Mouse (Mus musculus) spleen, postnatal 14 days (tissue): Measurements from ENCODE around the gene Sec16a.

Experiments used
- DNase-seq, 2 experiments: peaks; one replicate each; pipeline ENCODE4 v3.0.0; 2021 to 2022; ENCODE audit warnings: low spot score in 2 of 2

Sec16a gene

DNA sequence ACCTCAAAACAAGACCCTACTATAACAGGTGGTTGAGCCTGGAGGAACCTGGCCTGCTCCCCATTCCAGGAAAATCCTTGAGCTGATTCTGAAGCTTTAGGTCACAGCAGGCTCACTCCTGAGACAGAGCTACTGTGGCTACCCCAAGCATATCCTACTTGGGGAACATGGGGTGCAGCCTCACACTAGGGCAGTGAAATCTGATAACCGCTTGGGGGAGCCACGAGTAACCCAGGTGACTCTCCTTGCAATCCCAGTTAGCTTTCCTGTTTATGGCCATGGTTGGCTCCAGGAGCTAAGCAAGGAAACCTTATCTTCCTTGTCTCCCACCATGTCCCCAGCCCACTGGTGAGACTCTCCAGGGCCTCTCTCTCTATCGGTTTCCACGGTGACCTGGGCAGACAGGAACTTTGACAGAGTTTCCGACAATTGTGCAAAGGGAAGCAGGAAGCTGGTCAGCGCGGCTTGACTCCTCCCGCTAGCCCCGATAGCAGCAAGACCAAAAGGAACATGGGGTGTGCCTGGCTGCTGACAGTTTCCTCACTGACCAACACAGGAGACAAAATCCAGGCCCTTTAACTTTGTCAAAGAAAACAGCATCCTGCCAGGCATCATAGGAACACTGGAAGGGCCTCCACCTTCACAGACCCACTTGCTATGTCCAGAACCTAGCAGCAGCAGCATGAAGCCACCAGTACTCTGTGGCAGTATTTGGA lies 29.9 kb upstream of the Sec16a start:
- no peak for DNase-seq

DNA sequence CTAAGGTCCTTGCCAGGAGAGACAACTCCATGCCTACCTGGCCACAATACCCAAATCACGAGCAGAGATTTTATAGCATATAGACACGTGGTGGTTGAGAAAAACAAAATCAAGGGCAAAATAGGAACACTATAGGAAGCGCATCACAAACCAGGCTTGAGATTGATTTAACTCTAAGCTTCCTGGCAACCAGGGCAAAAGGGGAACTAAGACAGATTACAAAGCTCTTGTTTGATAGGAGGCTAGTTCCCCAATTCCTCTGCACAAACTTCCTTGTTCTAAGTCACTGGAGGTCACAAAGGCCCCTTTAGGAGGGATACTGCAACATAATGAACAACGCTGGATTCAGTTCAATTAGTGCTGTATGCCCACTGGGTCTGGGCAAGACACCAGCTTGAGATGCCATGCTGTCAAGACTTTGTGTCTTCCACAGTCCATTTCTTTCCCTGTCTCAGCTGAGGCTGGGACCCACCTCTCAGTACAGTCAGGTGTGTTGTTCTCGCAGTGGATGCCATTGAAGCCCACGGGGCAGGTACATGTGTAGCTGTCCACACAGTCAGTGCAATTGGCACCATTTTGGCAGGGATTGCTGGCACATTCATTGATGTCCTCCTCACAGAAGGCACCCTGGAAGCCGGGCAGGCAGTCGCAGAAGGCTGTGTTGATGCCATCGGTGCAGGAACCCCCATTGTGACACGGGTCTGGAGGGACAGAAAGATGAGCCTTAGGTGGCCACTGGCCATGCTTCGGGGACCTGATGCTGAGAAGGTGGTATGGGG lies 27.5 kb upstream of the Sec16a start:
- no peak for DNase-seq

DNA sequence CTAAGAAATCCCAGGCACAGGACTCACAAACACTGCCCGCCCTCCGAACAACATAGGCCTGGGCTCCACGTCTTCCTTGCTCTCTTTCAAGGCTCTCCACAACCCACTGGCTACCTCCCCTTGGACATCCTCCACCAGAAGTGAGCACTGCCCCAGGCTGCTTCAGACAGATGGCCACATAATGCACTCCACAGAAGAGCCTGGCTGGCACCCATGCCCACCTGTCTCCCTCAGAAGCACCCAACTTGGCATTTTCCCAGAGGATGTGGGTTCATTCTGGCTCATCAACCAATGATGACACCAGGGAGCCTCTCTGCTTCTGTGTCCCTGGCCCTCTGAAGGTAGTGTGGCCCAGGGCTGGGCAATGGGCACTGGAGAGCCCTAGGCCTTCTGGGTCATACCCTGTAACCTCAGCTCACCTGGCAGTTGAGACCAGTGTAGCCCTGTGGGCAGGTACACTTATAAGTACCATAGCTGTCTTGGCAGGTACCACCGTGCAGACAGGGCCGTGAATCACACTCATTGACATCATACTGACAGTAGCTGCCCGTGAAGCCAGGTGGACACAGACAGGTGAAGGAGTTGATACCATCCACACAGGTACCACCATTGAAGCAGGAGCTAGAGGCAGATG lies 26.8 kb upstream of the Sec16a start:
- DNase-seq = no peak

DNA sequence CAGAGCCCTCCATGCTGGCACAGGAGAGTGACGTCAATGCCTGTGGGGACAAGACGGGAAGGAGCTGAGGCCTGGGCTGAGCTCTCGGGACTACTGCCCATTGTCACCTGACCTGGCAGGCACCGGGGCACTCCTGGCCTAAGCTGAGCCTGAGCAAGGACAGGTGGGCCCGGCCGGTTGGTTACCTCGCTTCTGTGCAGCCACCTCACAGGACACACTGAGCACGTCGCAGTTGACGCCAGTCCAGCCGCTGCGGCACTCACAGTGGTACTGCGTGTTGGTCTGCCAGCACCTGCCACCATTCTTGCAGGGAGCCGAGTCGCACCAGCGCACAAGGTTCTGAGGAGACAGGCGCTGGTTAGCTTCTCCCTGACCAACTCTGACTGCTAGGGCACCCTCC lies 26.0 kb upstream of the Sec16a start:
- DNase-seq = no peak

DNA sequence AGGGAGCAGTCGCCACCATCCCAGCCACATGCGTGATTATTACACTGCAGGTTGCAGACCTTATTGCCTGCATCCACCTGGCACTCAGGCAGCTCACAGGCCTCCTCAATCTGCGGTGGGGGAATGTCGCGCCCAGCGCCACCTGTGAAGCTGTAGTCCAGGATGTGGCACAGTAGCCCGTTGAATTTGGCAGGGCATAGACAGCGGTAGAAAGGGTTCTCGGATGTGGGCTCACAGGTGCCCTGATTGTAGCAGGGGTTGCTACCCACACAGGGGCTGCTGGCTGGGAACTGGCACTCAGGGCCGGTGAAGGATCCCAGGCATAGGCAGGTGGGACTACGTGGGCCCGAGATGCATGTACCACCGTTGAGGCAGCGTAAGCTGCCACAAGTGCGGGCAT lies 23.4 kb upstream of the Sec16a start:
- no peak for DNase-seq

DNA sequence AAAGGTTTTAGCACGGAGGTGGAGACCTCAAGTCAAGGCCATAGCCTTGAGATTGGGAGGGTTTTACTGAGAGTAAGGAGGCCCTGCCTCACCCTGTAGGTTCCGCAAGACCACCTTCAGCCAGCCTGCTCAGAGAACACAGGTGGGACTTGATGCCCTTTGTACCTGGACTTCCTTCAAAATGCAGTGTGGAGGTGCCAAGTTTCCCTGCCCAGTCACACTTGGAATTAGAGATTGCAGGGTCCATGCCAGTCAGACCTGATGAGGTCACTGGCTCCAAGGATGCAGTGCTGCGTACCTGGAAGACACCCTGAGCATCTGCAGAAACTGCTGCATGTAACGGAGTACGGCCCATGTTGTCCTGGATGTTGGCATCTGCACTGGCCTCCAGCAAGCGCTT lies 18.4 kb upstream of the Sec16a start:
- DNase-seq = no peak

DNA sequence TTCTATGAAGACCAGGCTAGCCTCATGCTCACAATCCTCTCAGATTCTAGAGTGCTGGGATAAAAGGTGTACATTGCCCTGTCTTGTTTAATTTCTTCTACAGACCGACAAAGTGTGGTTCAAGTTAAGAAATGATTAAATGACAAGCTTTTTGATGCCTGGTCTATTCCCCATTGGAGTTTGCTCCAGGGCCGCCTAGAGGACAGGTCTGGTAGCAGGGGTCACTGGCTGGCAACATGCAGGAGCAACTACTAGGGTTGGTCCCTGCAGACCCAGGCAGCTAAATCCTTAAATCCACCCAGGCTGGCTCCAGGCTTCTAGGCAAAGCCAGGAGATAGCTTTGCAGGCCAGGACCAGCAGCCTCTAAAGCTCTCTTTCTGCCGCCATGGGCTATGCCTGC lies 18.0 kb upstream of the Sec16a start:
- DNase-seq = no peak

DNA sequence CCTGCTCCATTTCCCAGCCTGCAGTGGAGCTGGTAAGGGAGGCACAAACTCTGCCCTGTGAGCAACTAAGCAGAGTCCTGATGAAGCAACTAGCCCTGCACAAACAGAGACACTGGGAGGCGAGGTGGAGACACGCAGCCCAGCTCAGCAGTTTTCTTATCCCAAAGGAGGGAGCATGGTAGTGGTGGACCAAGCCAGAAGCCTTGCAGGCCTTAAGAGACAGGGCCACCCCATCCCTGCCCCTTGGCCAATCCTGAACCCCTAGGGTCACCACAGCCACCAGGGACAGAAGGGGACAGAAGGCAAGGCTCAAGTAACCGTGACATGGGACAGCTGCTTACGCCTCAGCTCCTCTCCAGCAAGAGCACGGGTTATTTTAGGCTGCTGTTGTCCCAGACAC lies 16.7 kb upstream of the Sec16a start:
- no peak for DNase-seq

DNA sequence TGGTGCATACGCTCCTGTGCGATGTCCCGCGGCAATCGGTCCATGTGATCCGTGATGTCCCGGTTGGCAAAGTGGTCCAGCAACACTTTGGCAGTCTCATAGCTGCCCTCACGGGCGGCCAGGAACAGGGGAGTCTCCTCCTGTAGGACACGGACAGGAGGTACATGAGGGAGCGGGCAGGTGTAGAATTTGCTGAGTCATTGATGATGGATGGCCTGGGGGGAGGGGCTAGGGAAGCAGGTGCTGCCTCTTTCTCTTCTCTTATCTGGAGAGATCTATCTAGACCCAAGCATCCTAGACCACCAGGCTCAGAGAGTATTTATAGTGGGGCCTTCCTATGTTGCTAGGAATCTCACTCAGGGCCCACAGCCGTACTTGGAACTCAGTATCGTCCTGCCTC lies 15.8 kb upstream of the Sec16a start:
- no peak for DNase-seq

DNA sequence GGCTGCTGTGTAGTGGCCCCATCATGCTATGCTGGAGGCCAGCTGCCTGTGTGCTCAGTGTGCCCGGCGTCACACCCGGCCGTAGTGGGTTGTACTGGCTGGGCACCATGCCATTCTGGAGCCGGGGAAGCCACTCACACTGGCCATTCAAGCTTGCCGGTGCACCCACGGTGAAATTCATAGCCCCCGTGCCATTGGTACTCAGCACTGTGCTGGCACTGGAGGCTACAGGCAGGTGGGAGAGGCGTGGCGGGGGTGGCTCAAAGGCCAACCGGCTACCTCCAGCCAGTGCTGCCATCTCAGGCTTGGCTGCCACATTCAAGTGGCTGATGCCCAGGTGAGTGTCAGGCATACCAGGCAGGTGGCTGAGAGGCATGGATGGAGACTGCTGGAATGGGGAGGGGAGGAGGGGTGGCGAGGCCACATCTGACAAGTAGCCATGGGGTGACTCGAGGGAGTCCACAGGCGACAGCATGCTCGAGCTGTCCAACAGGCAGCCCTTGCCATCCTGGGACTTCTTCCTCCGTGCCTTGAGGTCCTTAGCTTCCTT lies 15.2 kb upstream of the Sec16a start:
- no peak for DNase-seq

DNA sequence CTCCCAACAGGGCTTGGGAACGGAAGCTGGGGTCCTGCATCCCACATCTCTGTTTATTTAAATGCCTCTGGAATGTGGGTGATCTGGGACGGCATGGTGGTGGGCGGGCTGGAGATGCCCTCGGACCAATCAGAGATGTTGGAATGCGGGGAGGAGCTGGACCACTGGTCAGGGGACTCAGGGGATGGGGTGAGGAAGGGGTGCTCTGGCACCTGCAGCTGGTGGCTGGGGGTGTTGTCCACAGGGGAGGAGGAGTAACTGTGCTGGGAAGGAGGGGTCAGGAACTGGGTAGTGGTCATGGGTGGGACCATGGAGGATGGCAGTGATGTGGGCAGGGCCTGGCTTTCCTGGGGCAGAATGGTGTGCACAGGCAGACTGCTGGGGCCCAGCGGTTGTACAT lies 14.5 kb upstream of the Sec16a start:
- no peak for DNase-seq

DNA sequence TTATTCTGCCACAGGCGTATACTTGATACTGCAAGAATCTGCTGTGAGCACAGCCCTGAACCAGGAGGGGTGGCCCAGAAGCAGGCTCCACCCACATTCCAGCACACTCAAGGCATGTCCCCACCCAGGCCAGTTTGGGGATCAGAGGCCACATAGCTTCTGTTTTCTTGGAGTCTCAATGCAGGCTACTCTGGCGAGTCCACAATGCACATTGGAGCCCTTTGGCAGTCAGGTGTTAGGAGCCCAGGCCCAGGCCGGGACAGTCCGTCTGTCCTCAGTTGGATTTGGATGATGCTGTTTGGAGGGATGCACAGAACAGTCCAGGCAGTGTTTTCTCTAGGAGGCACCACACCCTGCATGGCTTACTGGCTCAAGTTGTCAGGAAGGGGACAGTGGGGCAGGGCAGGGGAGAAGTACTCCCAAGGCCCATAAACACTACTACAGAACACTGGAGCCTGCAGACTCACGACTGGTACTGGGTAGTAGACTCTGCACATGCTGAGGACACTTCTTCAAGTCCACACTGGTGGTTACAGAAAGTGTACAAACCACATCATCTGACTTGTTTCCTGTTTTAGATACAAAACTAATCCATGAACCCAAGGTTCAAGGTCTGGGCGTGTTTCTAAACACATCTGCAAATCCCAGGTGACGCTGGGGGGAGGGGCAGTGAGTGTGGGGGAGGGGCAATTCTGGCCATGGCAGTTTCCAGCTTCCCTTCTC lies 13.5 kb upstream of the Sec16a start:
- DNase-seq = no peak

DNA sequence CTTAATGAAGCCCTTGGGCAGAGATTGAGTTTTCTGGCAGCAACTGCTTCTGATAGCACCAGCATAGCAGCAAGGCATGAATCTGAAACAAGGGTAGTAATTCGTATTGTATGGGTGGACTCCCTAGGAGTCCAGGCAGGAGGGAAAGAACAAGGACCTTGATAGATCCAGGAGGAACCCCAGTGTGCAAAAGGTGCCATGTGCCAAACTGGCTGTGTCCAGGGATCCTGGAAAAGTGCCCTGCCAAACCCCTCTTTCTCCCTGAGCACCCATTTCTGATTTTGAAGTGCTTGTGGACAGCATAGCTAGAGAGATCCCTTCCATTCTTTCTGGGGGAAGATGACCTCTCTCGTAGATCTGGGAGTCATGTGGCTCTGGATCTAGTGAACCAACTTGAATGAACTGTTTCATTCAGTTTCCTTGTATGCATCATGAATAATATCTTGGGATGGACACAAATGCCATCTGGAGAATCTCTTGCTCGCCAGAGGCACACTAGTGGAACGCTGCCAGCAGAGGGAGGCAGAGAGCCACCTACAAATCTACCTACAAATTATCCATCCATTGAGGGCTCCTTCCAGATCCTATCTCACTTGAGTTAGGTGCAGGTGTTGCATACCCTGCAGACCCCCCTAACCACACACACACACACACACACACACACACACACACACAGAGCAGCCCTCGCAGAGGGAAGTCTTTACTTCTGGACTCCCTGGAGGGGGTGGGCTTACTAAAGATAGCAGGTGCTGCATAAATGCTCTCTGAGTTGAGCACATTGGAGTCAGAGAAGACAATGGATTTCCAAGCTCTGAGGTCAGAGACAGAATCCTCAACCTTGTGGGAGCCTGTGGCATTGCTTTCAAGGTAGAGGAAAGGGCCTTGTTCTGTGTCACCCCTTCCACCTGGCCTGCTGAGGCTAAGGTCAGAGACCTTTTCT lies 4.4 kb upstream of the Sec16a start:
- peak; percentile 41 to 61 for DNase-seq

DNA sequence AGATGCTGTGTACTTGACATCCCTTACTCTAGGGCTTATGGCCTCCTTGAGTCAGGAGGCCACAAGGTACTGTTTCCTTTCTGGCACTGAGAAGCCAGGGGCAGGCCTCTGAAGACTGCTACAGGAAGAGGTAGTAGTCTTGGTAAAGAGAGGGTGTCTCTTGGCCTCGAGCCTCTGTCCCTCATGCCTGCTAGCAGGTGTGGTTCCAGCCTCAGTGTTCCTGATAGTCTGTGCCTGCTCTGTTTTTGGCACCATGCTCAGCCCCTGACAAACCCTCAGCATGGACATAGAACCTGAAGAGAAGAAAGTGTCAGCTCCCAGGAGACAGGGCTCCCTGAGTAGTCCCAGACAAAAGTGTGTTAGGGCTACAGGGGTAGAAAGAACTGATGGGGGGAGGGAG lies 2.4 kb upstream of the Sec16a start:
- DNase-seq = no peak

DNA sequence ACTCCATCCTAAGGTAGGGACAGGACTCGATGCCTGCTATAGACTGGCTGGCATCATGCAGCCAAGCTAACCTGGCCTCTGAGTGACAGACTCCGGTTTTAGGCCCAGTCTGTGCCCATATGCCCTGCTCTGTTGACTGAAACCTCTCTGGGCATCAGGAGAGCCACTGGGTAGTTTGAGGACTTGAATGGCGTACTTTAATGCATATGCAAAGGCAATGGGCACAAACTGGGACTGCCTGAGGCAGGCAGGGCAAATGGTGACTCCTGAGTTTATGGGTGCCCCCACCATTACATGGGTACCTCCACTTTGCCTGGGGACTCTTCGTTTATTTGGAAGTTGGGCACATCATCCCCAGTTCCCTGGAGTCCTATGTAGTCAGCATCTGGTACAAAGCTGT lies 1.7 kb upstream of the Sec16a start:
- DNase-seq = no peak

DNA sequence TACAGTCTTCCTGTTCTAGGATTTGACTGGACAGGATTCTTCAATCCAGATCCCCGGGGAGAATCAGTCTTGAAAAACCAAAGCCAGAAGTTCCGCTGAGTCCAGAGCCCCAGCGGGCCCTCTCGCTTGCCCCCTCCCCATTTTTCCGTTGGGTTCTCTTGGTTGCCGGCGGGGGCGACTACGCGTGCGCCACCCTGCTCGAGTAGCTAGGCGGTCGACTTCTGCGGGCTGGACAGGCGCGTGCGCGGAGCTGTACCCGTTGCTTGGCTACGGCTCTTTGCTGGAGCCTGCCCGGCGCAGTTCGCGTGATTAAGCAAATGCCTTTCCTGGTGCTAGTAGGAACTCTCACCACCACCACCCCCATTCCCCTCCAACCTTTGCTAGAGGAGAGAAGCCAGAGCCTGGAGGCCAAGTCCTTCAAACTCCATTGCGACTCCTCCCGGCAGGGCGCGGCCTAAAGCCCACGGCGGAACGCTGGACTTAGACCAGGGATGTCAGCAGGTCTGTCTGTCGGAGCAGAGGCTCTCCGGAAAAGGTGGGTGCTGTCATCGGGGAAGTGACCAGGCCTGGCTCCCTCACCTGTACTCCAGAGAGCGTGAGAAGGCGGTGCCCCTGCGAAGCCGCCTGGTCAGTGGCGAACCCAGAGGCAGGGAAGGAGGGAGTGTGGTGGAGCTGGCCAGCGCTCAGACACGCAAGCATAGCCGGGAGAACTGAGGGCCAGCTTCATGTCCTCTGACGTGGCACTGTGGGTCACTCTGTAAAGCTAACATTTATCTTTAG lies 840 bp upstream of the Sec16a start:
- peak in 1 of 2 experiments; percentile 81 for DNase-seq

DNA sequence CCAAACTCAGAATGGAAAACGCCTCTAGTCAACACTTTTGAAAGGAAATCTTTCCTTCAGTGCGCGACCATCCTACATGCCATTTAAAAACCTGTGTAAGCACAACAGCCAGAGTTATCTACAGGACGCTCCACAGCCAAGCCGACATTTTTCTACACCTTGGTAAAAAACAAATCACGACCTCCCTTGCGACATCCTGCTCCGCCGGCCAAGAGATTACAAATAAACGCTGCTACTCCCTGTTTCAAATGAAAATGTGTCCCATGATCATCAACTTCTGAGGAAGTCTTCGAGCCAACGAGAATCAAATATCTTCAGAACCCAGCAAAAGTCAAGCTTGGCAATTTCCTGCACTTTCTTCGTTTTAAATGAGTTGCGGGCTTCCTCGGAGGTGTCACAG lies 648 bp downstream of the Sec16a start:
- DNase-seq = no peak

DNA sequence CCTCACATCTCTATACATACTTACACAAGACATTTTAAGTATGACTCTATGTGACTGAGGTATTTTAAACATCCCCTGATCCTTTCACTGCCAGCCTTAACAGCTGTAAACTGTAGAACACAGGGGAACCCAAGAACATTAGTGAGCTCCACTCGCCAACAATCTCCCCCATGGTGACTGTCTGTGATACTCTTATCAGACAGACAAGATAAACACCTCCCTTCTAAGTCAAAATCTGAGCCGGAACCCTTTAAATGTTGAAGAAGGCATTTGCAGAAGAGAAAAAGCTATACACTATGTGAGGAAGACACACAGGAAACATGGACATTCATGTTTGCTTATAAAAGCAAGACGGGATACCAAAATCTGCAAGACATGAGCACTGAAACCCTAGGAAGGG lies 1.1 kb downstream of the Sec16a start:
- DNase-seq = no peak

DNA sequence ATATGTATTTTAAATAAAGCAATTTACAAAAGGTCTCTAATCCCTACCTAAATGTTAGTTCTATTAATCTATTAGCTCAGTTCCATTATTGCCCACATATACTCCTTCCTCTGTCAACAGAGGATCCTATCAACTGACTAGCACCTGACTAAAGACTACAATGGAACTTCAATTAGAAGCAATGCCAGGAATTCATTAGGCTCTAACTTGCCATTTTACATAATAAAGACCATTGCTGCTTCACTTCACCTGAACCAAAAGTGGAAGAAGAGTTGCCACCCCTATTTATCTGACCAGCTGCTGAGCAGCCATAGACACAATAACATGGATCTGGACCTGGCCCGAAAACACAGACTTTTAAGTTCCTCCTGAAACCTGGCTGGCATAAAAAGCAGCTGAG lies 2.2 kb downstream of the Sec16a start:
- DNase-seq = no peak

DNA sequence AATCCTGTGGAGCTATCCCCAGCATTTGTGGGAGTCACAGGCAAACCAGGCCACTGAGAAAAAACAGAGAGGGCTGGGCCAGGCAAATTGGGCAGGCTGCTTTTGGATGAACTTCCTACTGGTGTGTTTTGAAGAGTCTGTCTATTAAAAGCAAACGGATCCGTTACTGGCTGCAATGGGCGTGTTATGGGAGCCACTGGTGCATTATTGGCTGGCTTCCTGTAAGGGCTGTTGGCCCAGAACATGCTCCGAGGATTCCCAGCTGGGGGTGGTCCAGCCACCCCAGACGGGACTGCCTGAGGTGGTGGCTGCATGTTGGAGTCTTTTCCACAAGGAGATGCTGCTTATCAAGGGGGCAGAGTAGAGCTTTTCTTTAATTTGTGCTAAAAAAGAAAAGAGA lies 3.3 kb downstream of the Sec16a start:
- no peak for DNase-seq
